Mouse (Mus musculus) midbrain, embryonic 14.5 days (tissue): ENCODE data around the gene Gm49353. TPM values are rescaled to one million over a fixed set of nuclear protein-coding genes. Genes with fewer than 3 reads are reported as not detected.

Experiments
- ATAC-seq: fragments of 200-750 bp; cut with Nextera tagmentation; 2 replicates; pipeline ENCODE4 v1.8.0; 2017; ENCODE audit warnings: moderate number of reproducible peaks, moderate library complexity; ENCODE audit not compliant: low FRiP score, low TSS enrichment
- DNase-seq: peaks from one replicate; pipeline ENCODE4 v3.0.0-alpha.2; 2015
- H3K27ac ChIP-seq: fragments of 300-500 bp; sonication (generic); replicated peaks from 2 replicates; pipeline ENCODE4 v1.5.1; 2014; ENCODE audit warnings: mild to moderate bottlenecking, low read depth, low read length, moderate library complexity
- H3K27me3 ChIP-seq: fragments of 300-500 bp; sonication (generic); 2 replicates; pipeline ENCODE4 v1.6.1; 2014; ENCODE audit warnings: low read length, control low read depth, mixed read lengths; ENCODE audit not compliant: control insufficient read depth, insufficient read depth
- H3K36me3 ChIP-seq: fragments of 300-500 bp; sonication (generic); 2 replicates; pipeline ENCODE4 v1.6.1; 2014; ENCODE audit warnings: low read length, control low read depth; ENCODE audit not compliant: control insufficient read depth, insufficient read depth
- H3K4me1 ChIP-seq: fragments of 300-500 bp; sonication (generic); 2 replicates; pipeline ENCODE4 v1.6.1; 2014; ENCODE audit warnings: mild to moderate bottlenecking, antibody characterized with exemption, low read length, control low read depth; ENCODE audit not compliant: control insufficient read depth, insufficient read depth
- H3K4me2 ChIP-seq: fragments of 300-500 bp; sonication (generic); 2 replicates; pipeline ENCODE4 v1.6.1; 2014; ENCODE audit warnings: mild to moderate bottlenecking, low read length, moderate library complexity
- H3K4me3 ChIP-seq: fragments of 300-500 bp; sonication (generic); replicated peaks from 2 replicates; pipeline ENCODE4 v1.5.1; 2014; ENCODE audit warnings: low read depth, low read length
- H3K9ac ChIP-seq: fragments of 300-500 bp; sonication (generic); replicated peaks from 2 replicates; pipeline ENCODE4 v1.6.1; 2014; ENCODE audit warnings: mild to moderate bottlenecking, low read length, moderate library complexity
- H3K9me3 ChIP-seq: fragments of 300-500 bp; sonication (generic); 2 replicates; pipeline ENCODE4 v1.6.1; 2016; ENCODE audit warnings: low read length, control low read depth, mixed read lengths; ENCODE audit not compliant: control insufficient read depth
- WGBS: fragments of 180-500 bp; shearing (Covaris S2); extraction: QIAGEN DNeasy Blood & Tissue Kit; methylation state at CpG from one replicate; pipeline ENCODE4 v1.1.7; 2014; 5-methylcytosine and 5-hydroxymethylcytosine counted together
- polyA plus RNA-seq: library from polyadenylated mRNA; unstranded; fragments of >200 nt; fragmentation: Nextera tagmentation; extraction: Ambion mirVana; gene quantifications from 2 replicates; pipeline ENCODE4 v1.2.1, GENCODE M21; 2014

The Gm49353 gene
- polyA plus RNA-seq, 1 experiment from 2014 or later: 14.2 TPM

DNA sequence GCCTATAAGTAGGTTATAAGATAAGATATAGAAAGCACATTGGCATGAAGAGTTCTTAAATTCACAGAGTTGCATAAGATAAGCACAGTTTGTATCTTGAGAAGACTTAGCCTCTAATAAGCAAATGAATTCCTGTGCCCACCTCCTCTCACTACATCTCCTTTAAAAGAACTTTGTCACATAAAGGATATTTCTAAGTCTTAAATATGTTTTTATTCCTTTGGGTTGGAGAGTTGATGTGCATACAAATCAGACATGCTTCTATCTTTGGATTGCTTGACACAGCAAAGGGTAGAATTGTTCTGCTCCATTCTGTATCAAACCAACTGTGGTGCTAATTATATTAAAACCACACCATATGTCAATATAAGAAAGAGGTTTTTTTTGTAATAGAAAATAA lies 5.0 kb upstream of the Gm49353 start:
- Histone ChIP-seq H3K27me3 (no peaks in the 10 kb centered on the region), H3K4me1 (no peaks in the 10 kb centered on the region), H3K27ac (no peak overlapping the region), H3K9ac (no peak overlapping the region), H3K36me3 (peaks cover 56% of the 10 kb centered on the region), H3K4me3 (no peak overlapping the region), H3K9me3 (no peaks in the 10 kb centered on the region), H3K4me2 (no peak overlapping the region)
- ATAC-seq: no peak
- no peak for DNase-seq

DNA sequence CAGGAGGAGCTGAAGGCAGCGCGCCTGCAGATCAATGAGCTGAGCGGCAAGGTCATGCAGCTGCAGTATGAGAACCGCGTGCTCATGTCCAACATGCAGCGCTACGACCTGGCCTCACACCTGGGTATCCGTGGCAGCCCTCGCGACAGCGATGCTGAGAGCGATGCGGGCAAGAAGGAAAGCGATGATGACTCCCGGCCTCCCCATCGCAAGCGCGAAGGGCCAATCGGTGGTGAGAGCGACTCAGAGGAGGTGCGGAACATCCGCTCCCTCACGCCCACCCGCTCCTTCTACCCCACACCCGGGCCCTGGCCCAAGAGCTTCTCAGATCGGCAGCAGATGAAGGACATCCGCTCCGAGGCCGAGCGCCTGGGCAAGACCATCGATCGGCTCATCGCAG lies 1.9 kb upstream of the Gm49353 start:
- Histone ChIP-seq H3K4me3 (no peak overlapping the region), H3K4me1 (no peaks in the 10 kb centered on the region), H3K27me3 (no peaks in the 10 kb centered on the region), H3K4me2 (no peak overlapping the region), H3K9ac (no peak overlapping the region), H3K27ac (no peak overlapping the region), H3K9me3 (no peaks in the 10 kb centered on the region), H3K36me3 (peaks cover 69% of the 10 kb centered on the region)
- 97% methylated on average over 33 of the region's 33 CpGs for WGBS
- no peak for ATAC-seq
- DNase-seq: no peak

DNA sequence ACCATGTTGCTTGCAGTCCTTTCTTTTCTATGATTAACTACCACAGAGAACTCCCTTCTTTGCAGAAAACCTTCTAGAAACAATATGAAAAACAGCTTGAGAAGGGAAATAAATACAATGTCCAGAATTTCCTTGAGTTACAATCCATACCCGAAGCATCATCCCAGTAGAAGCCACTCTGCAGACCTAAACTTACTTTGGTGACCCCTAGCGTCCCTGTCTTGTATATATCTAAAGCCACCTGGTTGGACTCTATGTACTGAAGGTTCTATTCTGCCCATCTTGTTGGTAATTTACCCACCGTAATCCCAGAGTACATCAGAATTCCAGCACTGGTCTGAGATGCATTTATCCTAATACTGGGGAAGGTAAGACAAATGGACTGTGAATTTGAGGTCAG lies 1.1 kb downstream of the Gm49353 start:
- Histone ChIP-seq H3K36me3 (peaks cover 72% of the 10 kb centered on the region), H3K4me1 (no peaks in the 10 kb centered on the region), H3K9me3 (no peaks in the 10 kb centered on the region), H3K27ac (no peak overlapping the region), H3K27me3 (no peaks in the 10 kb centered on the region), H3K9ac (no peak overlapping the region), H3K4me3 (no peak overlapping the region), H3K4me2 (no peak overlapping the region)
- no peak for ATAC-seq
- no peak for DNase-seq
- 79% methylated on average over 3 of the region's 3 CpGs for WGBS

DNA sequence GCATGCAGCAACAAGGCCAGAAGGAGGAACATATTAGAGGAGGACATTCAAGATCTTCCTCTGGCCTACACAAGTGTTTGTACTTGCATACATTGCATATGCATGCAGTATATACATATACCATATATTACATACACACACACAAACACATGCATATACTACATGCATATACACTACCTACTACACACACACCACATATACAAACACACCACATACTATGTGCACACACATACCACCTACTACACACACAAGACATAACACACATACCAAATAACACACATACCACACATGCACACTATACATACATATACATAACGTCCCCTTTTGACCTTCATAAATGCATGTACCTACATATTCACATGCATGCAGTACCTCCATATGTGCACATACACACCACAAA lies 1.9 kb downstream of the Gm49353 start:
- H3K4me3 ChIP-seq: no peak overlapping the region
- H3K9ac ChIP-seq: no peak overlapping the region
- DNase-seq (no peak), ATAC-seq (0 out of 2 replicates have a peak, but pooled peaks have one; percentile 8)
- H3K36me3 ChIP-seq: peaks cover 70% of the 10 kb centered on the region
- no peaks in the 10 kb centered on the region for H3K9me3 ChIP-seq
- H3K27ac ChIP-seq: no peak overlapping the region
- no peak overlapping the region for H3K4me2 ChIP-seq
- no peaks in the 10 kb centered on the region for H3K27me3 ChIP-seq
- H3K4me1 ChIP-seq: no peaks in the 10 kb centered on the region
- 96% methylated on average over 1 of the region's 1 CpGs for WGBS

DNA sequence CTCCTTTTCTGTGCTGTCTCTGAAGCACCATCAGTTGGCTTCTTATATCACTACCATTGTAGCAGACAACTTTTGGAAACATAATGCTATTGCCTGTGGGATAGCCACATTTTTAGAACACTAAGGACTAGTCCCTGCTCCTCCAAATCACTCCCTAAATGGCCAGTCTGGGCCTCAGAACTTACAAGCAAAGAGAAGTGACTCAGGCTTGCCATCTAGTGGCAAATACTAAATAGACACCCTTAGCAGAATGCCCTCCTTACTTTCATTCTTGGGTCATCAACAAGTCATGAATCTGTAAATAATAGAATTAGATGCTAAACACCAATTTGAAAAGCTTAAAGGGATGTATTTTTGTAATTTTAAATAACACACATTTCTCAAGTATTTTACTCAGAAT lies 8.0 kb downstream of the Gm49353 start:
- DNase-seq: peak; percentile 81
- H3K4me1 ChIP-seq: no peaks in the 10 kb centered on the region
- H3K36me3 ChIP-seq: peaks cover 23% of the 10 kb centered on the region
- H3K4me3 ChIP-seq: no peak overlapping the region
- H3K27ac ChIP-seq: no peak overlapping the region
- no peak overlapping the region for H3K4me2 ChIP-seq
- H3K27me3 ChIP-seq: no peaks in the 10 kb centered on the region
- no peak overlapping the region for H3K9ac ChIP-seq
- ATAC-seq: peak; percentile 68; the same call in 1 of the 2 replicates
- H3K9me3 ChIP-seq: no peaks in the 10 kb centered on the region

DNA sequence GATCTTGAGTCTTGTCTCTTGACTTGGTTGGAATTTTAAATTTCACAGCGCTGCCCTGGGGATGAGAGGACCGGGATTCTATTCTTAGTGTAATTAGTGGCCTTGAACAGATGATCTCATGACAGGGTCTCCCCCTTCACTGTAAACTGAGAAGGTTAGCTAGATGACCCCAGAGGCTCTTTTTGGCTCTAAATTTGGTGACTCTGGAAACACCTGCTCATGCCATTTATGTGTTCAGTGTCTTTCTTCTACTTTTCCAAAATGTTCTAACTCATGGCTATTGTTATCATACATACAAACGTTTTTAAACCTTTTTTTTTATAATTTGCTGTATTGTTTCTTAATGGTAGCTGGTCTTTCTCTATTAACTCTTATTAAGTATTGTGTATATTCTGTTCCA lies 10.0 kb downstream of the Gm49353 start:
- WGBS: 58% methylated on average over 3 of the region's 3 CpGs
- Histone ChIP-seq H3K36me3 (peaks cover 17% of the 10 kb centered on the region), H3K27me3 (no peaks in the 10 kb centered on the region), H3K4me3 (no peak overlapping the region), H3K27ac (no peak overlapping the region), H3K9me3 (no peaks in the 10 kb centered on the region), H3K4me1 (no peaks in the 10 kb centered on the region), H3K4me2 (no peak overlapping the region), H3K9ac (no peak overlapping the region)
- no peak for ATAC-seq
- DNase-seq: no peak

DNA sequence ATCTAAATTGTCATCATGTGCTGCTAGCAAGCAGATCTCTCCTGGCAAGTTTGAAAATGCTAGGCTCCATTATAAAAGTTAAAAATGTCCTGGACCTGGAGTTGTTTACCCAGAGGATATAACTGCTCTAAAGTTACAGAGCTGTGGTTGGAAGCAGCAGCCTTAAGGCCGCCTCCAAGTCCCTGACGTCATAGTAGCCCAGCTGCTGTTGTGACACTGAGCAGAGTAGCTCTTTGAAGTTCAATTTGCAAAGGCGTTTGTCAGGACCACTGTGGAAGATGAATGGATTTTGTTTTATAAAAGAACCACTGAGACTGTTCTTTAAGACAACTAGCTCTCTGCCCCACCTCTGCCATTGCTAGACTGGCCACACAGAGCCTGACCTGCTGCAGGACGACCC lies 12.7 kb downstream of the Gm49353 start, which contains the start of gene 9330159F19Rik:
Gene 9330159F19Rik (plus strand): TSS at position 154 of the 400 bp plus-strand sequence.
- peak; percentile 60; the same call in 1 of the 2 replicates for ATAC-seq
- no peak within 1 kb of the TSS for H3K4me2 ChIP-seq
- peak; percentile 44 for DNase-seq
- WGBS: 14% methylated on average over 4 of the region's 4 CpGs
- peaks cover 12% of the 10 kb centered on the region; the same call in 1 of the 2 replicates for H3K36me3 ChIP-seq
- no peak within 1 kb of the TSS for H3K27ac ChIP-seq
- no peak within 1 kb of the TSS for H3K4me3 ChIP-seq
- no peaks in the 10 kb centered on the region for H3K27me3 ChIP-seq
- H3K4me1 ChIP-seq: no peaks in the 10 kb centered on the region
- no peaks in the 10 kb centered on the region for H3K9me3 ChIP-seq
- no peak within 1 kb of the TSS for H3K9ac ChIP-seq

DNA sequence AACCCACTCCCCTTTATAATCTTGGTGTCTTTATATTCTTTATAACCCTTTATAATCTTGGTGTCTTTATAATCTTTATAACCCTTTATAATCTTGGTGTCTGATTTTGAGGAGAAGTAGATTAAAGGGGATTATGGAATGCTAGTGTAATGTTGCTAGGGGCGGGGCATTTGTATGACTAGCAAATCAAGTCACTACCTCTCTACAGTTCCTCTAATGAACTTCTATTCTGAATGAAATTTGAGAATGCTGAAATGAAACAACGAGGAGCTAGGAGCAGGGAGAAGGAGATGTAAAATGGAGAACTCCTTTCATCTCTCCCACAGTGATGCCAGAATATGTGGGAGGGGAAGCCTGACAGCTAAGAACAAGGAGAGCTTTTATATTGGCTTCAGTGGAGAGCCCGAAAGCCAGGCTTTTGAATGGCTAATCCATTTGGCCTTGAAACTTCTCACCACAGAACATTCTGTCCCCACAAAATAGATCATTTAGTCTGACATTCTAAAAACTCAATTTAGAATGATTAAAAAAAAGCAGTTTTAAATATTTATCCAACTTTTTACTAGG lies 14.9 kb downstream of the Gm49353 start:
- DNase-seq: peak; percentile 30
- no peak overlapping the region for H3K27ac ChIP-seq
- H3K4me1 ChIP-seq: no peaks in the 10 kb centered on the region
- ATAC-seq: no peak
- no peak overlapping the region for H3K4me2 ChIP-seq
- no peak overlapping the region for H3K9ac ChIP-seq
- H3K4me3 ChIP-seq: no peak overlapping the region
- no peaks in the 10 kb centered on the region for H3K9me3 ChIP-seq
- H3K27me3 ChIP-seq: no peaks in the 10 kb centered on the region
- peaks cover 16% of the 10 kb centered on the region; the same call in 1 of the 2 replicates for H3K36me3 ChIP-seq
- WGBS: 26% methylated on average over 3 of the region's 3 CpGs

DNA sequence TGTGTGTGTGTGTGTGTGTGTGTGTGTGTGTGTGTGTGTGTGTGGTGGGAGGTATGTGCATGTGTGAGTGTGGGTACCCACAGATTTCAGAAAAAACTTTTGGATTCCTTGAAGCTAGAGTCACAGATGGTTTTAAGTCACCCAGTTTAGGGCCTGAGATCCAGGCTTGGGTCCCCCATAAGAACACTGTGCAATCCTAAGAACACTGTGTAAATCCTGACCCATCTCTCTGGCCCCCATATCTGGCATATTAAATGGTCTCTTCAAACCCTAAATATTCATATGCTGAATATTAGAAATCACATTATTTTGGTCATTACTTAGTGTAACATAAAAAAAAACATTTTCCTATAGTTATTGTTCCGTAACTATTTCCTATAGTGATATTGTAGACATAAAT lies 18.2 kb downstream of the Gm49353 start:
- Histone ChIP-seq H3K27me3 (no peaks in the 10 kb centered on the region), H3K4me3 (no peak overlapping the region), H3K9me3 (no peaks in the 10 kb centered on the region), H3K27ac (no peak overlapping the region), H3K9ac (no peak overlapping the region), H3K4me1 (no peaks in the 10 kb centered on the region), H3K4me2 (no peak overlapping the region), H3K36me3 (peaks cover 15% of the 10 kb centered on the region)
- ATAC-seq (peak; percentile 51; the same call in 1 of the 2 replicates), DNase-seq (no peak)
- 95% methylated on average over 1 of the region's 1 CpGs for WGBS
